ENCODE assay signal across 17 mouse cellular contexts in genomic region chr2:33803083-33803615, GRCm38 (mm10).
DNase-seq lines count a peak whose midpoint lies in the region; ATAC-seq and TF ChIP-seq lines count a peak whose summit lies in the region.
"Had no signal": no experiment of that assay in that cellular context is flagged by ENCODE, and none has a peak within 500 bp of the region (broad histone marks: within the 10 kb centered on the region; RNA-seq: fewer than 3 reads in every experiment).

No protein-coding gene starts in this region.

- no peak for TF ChIP-seq CTCF in spleen, adult 2 months (IDR thresholded peaks at IDR 0.05; ENCODE audit: extremely low read depth, insufficient read depth, insufficient read length, insufficient replicate concordance)
- TF ChIP-seq CTCF in stomach, postnatal 0 days (IDR thresholded peaks at IDR 0.05; ENCODE audit: low read depth): no peak
- no peak for TF ChIP-seq CTCF in layer of hippocampus, adult 2 months (conservative IDR thresholded peaks at IDR 0.05)

- no peak overlapping the region for H3K4me3 ChIP-seq in hindbrain, embryonic 16.5 days (ENCODE audit: low read length)
- H3K4me3 ChIP-seq in hindbrain, embryonic 10.5 days: no peak overlapping the region
- no peak overlapping the region for H3K4me3 ChIP-seq in spleen, adult 2 months (ENCODE audit: extremely low read depth, insufficient read depth, insufficient read length)
- H3K4me3 ChIP-seq in forebrain, embryonic 15.5 days: no peak overlapping the region
- no peak overlapping the region for H3K4me3 ChIP-seq in stomach, postnatal 0 days (ENCODE audit: low read depth, low read length)
- H3K4me3 ChIP-seq in layer of hippocampus, adult 2 months: no peak overlapping the region
- H3K4me3 ChIP-seq: embryonic facial prominence, embryonic 13.5 days; kidney, embryonic 15.5 days had no signal

- no peak overlapping the region for H3K9ac ChIP-seq in hindbrain, embryonic 16.5 days (ENCODE audit: low read depth, low read length)
- H3K9ac ChIP-seq in forebrain, embryonic 15.5 days (replicated peaks): no peak overlapping the region
- H3K9ac ChIP-seq in stomach, postnatal 0 days (ENCODE audit: low read length): no peak overlapping the region
- H3K9ac ChIP-seq: embryonic facial prominence, embryonic 13.5 days; kidney, embryonic 15.5 days had no signal

- 81% methylated on average over 12 of the region's 12 CpGs for WGBS in hindbrain, embryonic 16.5 days
- 92% methylated on average over 12 of the region's 12 CpGs for WGBS in hindbrain, embryonic 10.5 days
- WGBS in spleen, adult 2 months: 67% methylated on average over 12 of the region's 12 CpGs
- WGBS in forebrain, embryonic 15.5 days: 69% methylated on average over 12 of the region's 12 CpGs
- WGBS in stomach, postnatal 0 days: 90% methylated on average over 12 of the region's 12 CpGs

- peaks cover 4% of the 10 kb centered on the region; the same call in 1 of the 2 replicates for H3K4me1 ChIP-seq in hindbrain, embryonic 16.5 days (ENCODE audit: control insufficient read depth, insufficient read depth, low read depth, low read length)
- H3K4me1 ChIP-seq in hindbrain, embryonic 10.5 days (replicated peaks): peaks cover 21% of the 10 kb centered on the region
- peaks cover 17% of the 10 kb centered on the region; the same call in 1 of the 2 replicates for H3K4me1 ChIP-seq in spleen, adult 2 months (ENCODE audit: control insufficient read depth, insufficient read depth, insufficient read length)
- H3K4me1 ChIP-seq in forebrain, embryonic 15.5 days: peaks cover 18% of the 10 kb centered on the region
- H3K4me1 ChIP-seq in stomach, postnatal 0 days (replicated peaks; ENCODE audit: control insufficient read depth, insufficient read depth): no peaks in the 10 kb centered on the region
- H3K4me1 ChIP-seq: kidney, embryonic 15.5 days had no signal

- no peak overlapping the region for H3K4me2 ChIP-seq in hindbrain, embryonic 16.5 days (ENCODE audit: low read length)
- H3K4me2 ChIP-seq in forebrain, embryonic 15.5 days (replicated peaks): no peak overlapping the region
- H3K4me2 ChIP-seq in stomach, postnatal 0 days (replicated peaks; ENCODE audit: low read depth): no peak overlapping the region
- H3K4me2 ChIP-seq: embryonic facial prominence, embryonic 13.5 days; kidney, embryonic 15.5 days had no signal

- DNase-seq in hindbrain, embryonic 10.5 days (ENCODE audit: low spot score): no peak
- no peak for DNase-seq in spleen, adult 2 months (ENCODE audit: low read depth in 1 of 2, low spot score in 2 of 2)
- DNase-seq in spleen, adult 12 weeks (ENCODE audit: low spot score): no peak
- DNase-seq in stomach, postnatal 0 days (ENCODE audit: low spot score): no peak
- no peak for DNase-seq in layer of hippocampus, adult 2 months (ENCODE audit: low spot score in 2 of 2)
- DNase-seq: adrenal gland, postnatal 36 days; cerebellum, adult 9-10 months; heart, adult 18-20 months; liver; lung, adult 2 months had no signal

- peak overlapping the region; percentile 36; the same call in 1 of the 2 replicates for H3K27ac ChIP-seq in hindbrain, embryonic 16.5 days (ENCODE audit: low read depth, low read length)
- H3K27ac ChIP-seq in hindbrain, embryonic 10.5 days: no peak overlapping the region
- H3K27ac ChIP-seq in spleen, adult 2 months (ENCODE audit: insufficient read depth, low read length): peak overlapping the region; percentile 67
- no peak overlapping the region for H3K27ac ChIP-seq in forebrain, embryonic 15.5 days (replicated peaks)
- H3K27ac ChIP-seq in stomach, postnatal 0 days (replicated peaks): no peak overlapping the region
- H3K27ac ChIP-seq in layer of hippocampus, adult 2 months: no peak overlapping the region
- H3K27ac ChIP-seq: embryonic facial prominence, embryonic 13.5 days; kidney, embryonic 15.5 days; macrophage had no signal

- no peaks in the 10 kb centered on the region for H3K27me3 ChIP-seq in hindbrain, embryonic 16.5 days (replicated peaks; ENCODE audit: control insufficient read depth, insufficient read depth, low read length)
- H3K27me3 ChIP-seq in hindbrain, embryonic 10.5 days (ENCODE audit: insufficient read depth, poor library complexity, severe bottlenecking): no peaks in the 10 kb centered on the region
- no peaks in the 10 kb centered on the region for H3K27me3 ChIP-seq in spleen, adult 2 months (ENCODE audit: control insufficient read depth, insufficient read depth, low read length)
- H3K27me3 ChIP-seq in forebrain, embryonic 15.5 days: no peaks in the 10 kb centered on the region
- H3K27me3 ChIP-seq in stomach, postnatal 0 days (ENCODE audit: control insufficient read depth, insufficient read depth, low read length): no peaks in the 10 kb centered on the region
- H3K27me3 ChIP-seq: embryonic facial prominence, embryonic 13.5 days; kidney, embryonic 15.5 days had no signal

- TF ChIP-seq EP300 in stomach, postnatal 0 days (optimal IDR thresholded peaks at IDR 0.05): no peak

- H3K36me3 ChIP-seq in hindbrain, embryonic 16.5 days (ENCODE audit: control insufficient read depth, insufficient read depth, low read length): peaks cover 9% of the 10 kb centered on the region
- peaks cover 69% of the 10 kb centered on the region for H3K36me3 ChIP-seq in hindbrain, embryonic 10.5 days
- no peaks in the 10 kb centered on the region for H3K36me3 ChIP-seq in spleen, adult 2 months (ENCODE audit: control insufficient read depth, insufficient read depth, low read length)
- H3K36me3 ChIP-seq in forebrain, embryonic 15.5 days: peaks cover 15% of the 10 kb centered on the region
- H3K36me3 ChIP-seq in stomach, postnatal 0 days (ENCODE audit: control insufficient read depth, insufficient read depth, low read length): no peaks in the 10 kb centered on the region; the same call in 1 of the 2 replicates

- peak; percentile 65; the same call in 1 of the 2 replicates for ATAC-seq in hindbrain, embryonic 16.5 days
- 0 out of 2 replicates have a peak, but pooled peaks have one; percentile 27 for ATAC-seq in forebrain, embryonic 15.5 days (replicated peaks)
- 0 out of 2 replicates have a peak, but pooled peaks have one; percentile 10 for ATAC-seq in stomach, postnatal 0 days (ENCODE audit: low FRiP score, low TSS enrichment)
- ATAC-seq: intestine, embryonic 16.5 days; midbrain, embryonic 16.5 days had no signal

- TF ChIP-seq POLR2A in spleen, adult 2 months (IDR thresholded peaks at IDR 0.05; ENCODE audit: low read depth, low read length): no peak

- H3K9me3 ChIP-seq in hindbrain, embryonic 16.5 days (ENCODE audit: control insufficient read depth, low read length): no peaks in the 10 kb centered on the region
- H3K9me3 ChIP-seq in hindbrain, embryonic 10.5 days: no peaks in the 10 kb centered on the region
- no peaks in the 10 kb centered on the region; the same call in 1 of the 2 replicates for H3K9me3 ChIP-seq in forebrain, embryonic 15.5 days
- H3K9me3 ChIP-seq in stomach, postnatal 0 days (ENCODE audit: control insufficient read depth, low read length): no peaks in the 10 kb centered on the region
- H3K9me3 ChIP-seq: embryonic facial prominence, embryonic 13.5 days; kidney, embryonic 15.5 days had no signal

Comparison
In these comparisons a context has a peak if more than half of its experiments do, and no peak if none do; other contexts are left out.
1. H3K27ac ChIP-seq: peak in hindbrain, embryonic 16.5 days (single experiment) and spleen, adult 2 months (single experiment); none in hindbrain, embryonic 10.5 days (single experiment), forebrain, embryonic 15.5 days (single experiment), stomach, postnatal 0 days (single experiment) and layer of hippocampus, adult 2 months (single experiment).
2. ATAC-seq: peak in every context shown above with its lines; median percentile 65 in hindbrain, embryonic 16.5 days; 27 in forebrain, embryonic 15.5 days; 10 in stomach, postnatal 0 days.